Mouse (Mus musculus) myocyte (in vitro differentiated cells): ENCODE results near the gene Rabgap1l. TPM values are rescaled to one million over a fixed set of nuclear protein-coding genes. Genes with fewer than 3 reads are reported as not detected.

Source experiments
- H3K27me3 ChIP-seq: one replicate; pipeline ENCODE4 v1.6.1; 2011; ENCODE audit not compliant: control insufficient read depth, insufficient read depth, insufficient read length
- H3K36me3 ChIP-seq: one replicate; pipeline ENCODE4 v1.6.1; 2011; ENCODE audit not compliant: control insufficient read depth, insufficient read depth
- H3K4me2 ChIP-seq: one replicate; pipeline ENCODE4 v1.6.1; 2011; ENCODE audit warnings: low read depth, control low read depth
- H3K4me3 ChIP-seq: one replicate; pipeline ENCODE4 v1.5.1; 2011; ENCODE audit warnings: mild to moderate bottlenecking, control low read depth, moderate library complexity
- H3K79me2 ChIP-seq: one replicate; pipeline ENCODE4 v1.6.1; 2011; ENCODE audit not compliant: control insufficient read depth, insufficient read depth
- H3ac ChIP-seq: one replicate; pipeline ENCODE4 v1.6.1; 2011; ENCODE audit not compliant: control insufficient read depth, insufficient read length
- CEBPB ChIP-seq: IDR thresholded peaks from 2 replicates; pipeline ENCODE4 v1.6.1; 2011; ENCODE audit warnings: mild to moderate bottlenecking, moderate library complexity; ENCODE audit not compliant: poor library complexity, insufficient read depth, severe bottlenecking
- E2F4 ChIP-seq: IDR thresholded peaks from one replicate; pipeline ENCODE4 v1.6.1; 2011; ENCODE audit warnings: mild to moderate bottlenecking, control low read depth, moderate library complexity; ENCODE audit not compliant: insufficient read depth
- MAX ChIP-seq: IDR thresholded peaks from one replicate; pipeline ENCODE4 v1.6.1; 2011; ENCODE audit warnings: low read depth, mild to moderate bottlenecking, control low read depth
- MYOD1 ChIP-seq, 3 experiments: IDR thresholded peaks; one replicate each; pipeline ENCODE4 v1.6.1; 2011; ENCODE audit warnings: control low read depth in 2 of 3, low read depth in 2 of 3, mild to moderate bottlenecking in 2 of 3, moderate library complexity in 1 of 3; ENCODE audit not compliant: insufficient read length in 2 of 3, control insufficient read depth in 1 of 3
- MYOG ChIP-seq, 3 experiments: IDR thresholded peaks; one replicate each; pipeline ENCODE4 v1.6.1; 2011; ENCODE audit warnings: control low read depth in 2 of 3, low read depth in 2 of 3, mild to moderate bottlenecking in 2 of 3; ENCODE audit not compliant: insufficient read length in 2 of 3, control insufficient read depth in 1 of 3, insufficient read depth in 1 of 3
- POLR2A ChIP-seq: IDR thresholded peaks from one replicate; pipeline ENCODE4 v1.6.1; 2011; ENCODE audit warnings: low read depth, mild to moderate bottlenecking, control low read depth, moderate library complexity; ENCODE audit not compliant: insufficient read length
- POLR2AphosphoS2 ChIP-seq: IDR thresholded peaks from one replicate; pipeline ENCODE4 v1.6.1; 2011; ENCODE audit warnings: low read depth, control low read depth; ENCODE audit not compliant: insufficient read length
- REST ChIP-seq: IDR thresholded peaks from one replicate; pipeline ENCODE4 v1.6.1; 2011; ENCODE audit warnings: mild to moderate bottlenecking, control low read depth, moderate library complexity; ENCODE audit not compliant: insufficient read depth, insufficient read length
- SRF ChIP-seq: IDR thresholded peaks from one replicate; pipeline ENCODE4 v1.6.1; 2011; ENCODE audit warnings: low read depth; ENCODE audit not compliant: control insufficient read depth, insufficient read length
- TCF12 ChIP-seq: IDR thresholded peaks from one replicate; pipeline ENCODE4 v1.6.1; 2011; ENCODE audit warnings: mild to moderate bottlenecking, control low read depth; ENCODE audit not compliant: poor library complexity, insufficient read depth, severe bottlenecking
- TCF3 ChIP-seq: IDR thresholded peaks from one replicate; pipeline ENCODE4 v1.6.1; 2011; ENCODE audit warnings: low read depth, control low read depth; ENCODE audit not compliant: insufficient read length
- USF1 ChIP-seq: IDR thresholded peaks from one replicate; pipeline ENCODE4 v1.6.1; 2011; ENCODE audit warnings: low read depth, mild to moderate bottlenecking, control low read depth, moderate library complexity
- polyA plus RNA-seq: library from polyadenylated mRNA; unstranded; fragments of >200 nt; fragmentation: generic; extraction: Trizol; gene quantifications from one replicate; pipeline ENCODE4 v1.2.1, GENCODE M21; 2012; ENCODE audit warnings: missing spikeins

The Rabgap1l gene
- polyA plus RNA-seq, 1 experiment = 6.3 TPM

DNA sequence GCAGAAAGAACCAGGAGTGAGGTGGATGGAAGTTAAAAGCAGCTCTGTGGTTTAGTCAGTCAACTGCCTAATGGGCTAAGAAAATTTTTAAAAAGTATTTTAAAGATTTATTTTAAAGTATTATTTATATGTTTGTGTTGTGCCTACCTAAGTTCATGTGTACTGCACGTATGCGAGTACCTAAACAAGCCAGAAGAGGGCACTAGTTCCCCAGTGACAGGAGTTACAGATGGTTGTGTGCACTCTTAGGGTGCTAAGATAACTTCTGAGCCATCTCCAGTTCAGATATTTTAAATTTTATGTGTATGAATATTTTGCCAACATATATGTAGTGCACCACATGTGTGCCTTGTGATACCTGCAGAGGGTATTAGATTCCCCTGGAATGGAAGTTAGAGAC lies 476.8 kb downstream of the Rabgap1l start:
- no peaks in the 10 kb centered on the region for H3K36me3 ChIP-seq
- TF ChIP-seq CEBPB (no peak), E2F4 (no peak), POLR2AphosphoS2 (no peak), USF1 (no peak), SRF (no peak), POLR2A (no peak), TCF12 (no peak), MYOD1 (IDR thresholded peaks at IDR 0.05; ENCODE audit: control insufficient read depth in 1 of 3, insufficient read length in 2 of 3, low read depth in 2 of 3) (no peak), TCF3 (no peak), MYOG (IDR thresholded peaks at IDR 0.05; ENCODE audit: control insufficient read depth in 1 of 3, insufficient read depth in 1 of 3, insufficient read length in 2 of 3, low read depth in 2 of 3) (no peak), REST (no peak), MAX (no peak)
- H3K4me2 ChIP-seq = no peak overlapping the region
- no peak overlapping the region for H3K4me3 ChIP-seq
- H3K27me3 ChIP-seq = no peaks in the 10 kb centered on the region
- H3K79me2 ChIP-seq = no peaks in the 10 kb centered on the region
- no peak overlapping the region for H3ac ChIP-seq

- H3K79me2 ChIP-seq = no peaks in the 10 kb centered on the region
- H3K36me3 ChIP-seq = no peaks in the 10 kb centered on the region
- H3K4me3 ChIP-seq = no peak overlapping the region
- no peaks in the 10 kb centered on the region for H3K27me3 ChIP-seq
- H3K4me2 ChIP-seq = no peak overlapping the region
- no peak overlapping the region for H3ac ChIP-seq
- no peak for TF ChIP-seq POLR2A
- TF ChIP-seq TCF12 = no peak
- no peak for TF ChIP-seq POLR2AphosphoS2
- TF ChIP-seq SRF = no peak
- TF ChIP-seq REST = no peak
- TF ChIP-seq CEBPB = no peak
- no peak for TF ChIP-seq MYOD1 (IDR thresholded peaks at IDR 0.05; ENCODE audit: control insufficient read depth in 1 of 3, insufficient read length in 2 of 3, low read depth in 2 of 3)
- TF ChIP-seq E2F4 = no peak
- no peak for TF ChIP-seq MAX
- TF ChIP-seq MYOG (IDR thresholded peaks at IDR 0.05; ENCODE audit: control insufficient read depth in 1 of 3, insufficient read depth in 1 of 3, insufficient read length in 2 of 3, low read depth in 2 of 3) = no peak
- TF ChIP-seq USF1 = no peak
- no peak for TF ChIP-seq TCF3
These were observed 480.4 kb downstream of the Rabgap1l start for GRCm38 (mm10) chr1:160312658-160313057.

DNA sequence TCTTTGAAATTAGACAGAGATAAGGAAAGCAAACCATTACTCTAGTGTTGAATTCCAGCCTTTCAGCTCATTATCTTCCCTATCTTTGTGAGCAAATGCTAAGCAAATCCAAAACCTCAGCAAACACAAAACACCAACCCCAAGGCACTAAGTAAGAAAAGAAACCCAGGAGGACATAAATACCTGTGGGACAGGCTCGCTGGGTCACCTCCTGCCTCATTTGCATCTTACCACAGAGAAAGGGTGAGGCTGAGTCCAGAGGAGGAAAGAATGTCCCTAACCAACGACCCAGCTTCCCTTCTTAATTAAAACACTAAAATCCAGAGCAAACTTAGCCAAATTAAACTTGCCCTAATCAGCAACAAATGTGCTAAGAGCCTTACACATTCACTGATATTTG lies 481.1 kb downstream of the Rabgap1l start:
- Histone ChIP-seq H3K4me2 (no peak overlapping the region), H3K36me3 (no peaks in the 10 kb centered on the region), H3K4me3 (no peak overlapping the region), H3ac (no peak overlapping the region), H3K27me3 (no peaks in the 10 kb centered on the region), H3K79me2 (no peaks in the 10 kb centered on the region)
- TF ChIP-seq CEBPB (no peak), POLR2AphosphoS2 (no peak), TCF12 (no peak), E2F4 (no peak), USF1 (no peak), MYOD1 (IDR thresholded peaks at IDR 0.05; ENCODE audit: control insufficient read depth in 1 of 3, insufficient read length in 2 of 3, low read depth in 2 of 3) (no peak), MYOG (IDR thresholded peaks at IDR 0.05; ENCODE audit: control insufficient read depth in 1 of 3, insufficient read depth in 1 of 3, insufficient read length in 2 of 3, low read depth in 2 of 3) (no peak), TCF3 (no peak), SRF (no peak), POLR2A (no peak), REST (no peak), MAX (no peak)

DNA sequence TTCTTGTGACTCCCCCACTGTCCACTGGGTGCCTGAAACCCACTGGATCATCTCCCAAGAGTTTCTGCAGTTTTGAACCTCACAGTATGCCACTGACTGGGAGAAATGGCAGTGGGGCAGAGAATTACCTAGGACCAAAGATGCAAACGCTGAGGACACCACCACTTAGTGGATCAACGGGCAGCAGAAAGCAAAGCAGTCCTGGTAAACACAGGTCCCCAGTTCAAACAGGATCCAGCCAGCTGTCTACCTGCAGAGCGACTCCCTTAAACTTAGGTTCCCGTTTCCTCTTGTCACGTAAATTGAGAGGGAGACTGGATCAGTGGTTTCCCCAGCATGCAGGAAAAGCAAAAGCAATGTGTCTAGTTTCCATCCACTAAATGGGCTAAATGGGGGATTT lies 483.1 kb downstream of the Rabgap1l start:
- no peak overlapping the region for H3ac ChIP-seq
- no peak for TF ChIP-seq TCF12
- no peak for TF ChIP-seq E2F4
- TF ChIP-seq TCF3 = no peak
- TF ChIP-seq MYOD1 (IDR thresholded peaks at IDR 0.05; ENCODE audit: control insufficient read depth in 1 of 3, insufficient read length in 2 of 3, low read depth in 2 of 3) = no peak
- no peak for TF ChIP-seq MAX
- no peak overlapping the region for H3K4me3 ChIP-seq
- H3K27me3 ChIP-seq = no peaks in the 10 kb centered on the region
- no peak overlapping the region for H3K4me2 ChIP-seq
- H3K79me2 ChIP-seq = no peaks in the 10 kb centered on the region
- H3K36me3 ChIP-seq = no peaks in the 10 kb centered on the region

DNA sequence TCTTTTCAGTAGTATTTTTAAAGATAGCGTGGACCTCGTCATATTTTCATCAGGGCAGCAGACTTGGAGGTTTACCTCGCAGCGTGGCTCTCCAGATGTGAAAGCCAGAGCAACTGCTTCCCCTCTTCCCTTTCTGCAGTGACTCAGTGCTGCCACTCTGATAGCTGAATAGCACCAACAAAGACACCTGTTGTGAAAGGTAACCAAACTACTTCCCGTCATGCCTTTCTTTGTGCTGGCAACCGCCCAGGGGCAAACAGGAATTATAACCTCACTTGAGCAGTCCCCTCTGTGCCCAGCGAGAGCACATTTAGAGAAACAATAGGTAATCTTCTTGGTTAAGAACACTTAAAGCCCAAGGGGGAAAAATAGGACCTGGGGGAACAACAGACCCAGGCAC lies 484.0 kb downstream of the Rabgap1l start:
- Histone ChIP-seq H3K4me2 (no peak overlapping the region), H3ac (no peak overlapping the region), H3K79me2 (no peaks in the 10 kb centered on the region), H3K27me3 (no peaks in the 10 kb centered on the region), H3K36me3 (no peaks in the 10 kb centered on the region), H3K4me3 (no peak overlapping the region)
- TF ChIP-seq MYOD1 (IDR thresholded peaks at IDR 0.05; ENCODE audit: control insufficient read depth in 1 of 3, insufficient read length in 2 of 3, low read depth in 2 of 3) (no peak), REST (no peak), MYOG (IDR thresholded peaks at IDR 0.05; ENCODE audit: control insufficient read depth in 1 of 3, insufficient read depth in 1 of 3, insufficient read length in 2 of 3, low read depth in 2 of 3) (no peak)
